Mouse (Mus musculus): ENCODE measurements around the gene Crls1. TPM values are rescaled to one million over a fixed set of nuclear protein-coding genes. Genes with fewer than 3 reads are reported as not detected.

Gene Crls1
- polyA plus RNA-seq, 1 experiment from 2014 or later, result 10.5 TPM

- Histone ChIP-seq H3K27ac (no peak overlapping the region), H3K27me3 (no peaks in the 10 kb centered on the region), H3K36me3 (no peaks in the 10 kb centered on the region), H3K9me3 (no peaks in the 10 kb centered on the region), H3K4me1 (no peaks in the 10 kb centered on the region), H3K4me2 (no peak overlapping the region), H3K4me3 (no peak overlapping the region), H3K9ac (no peak overlapping the region)
- WGBS, result 83% methylated on average over 5 of the region's 5 CpGs
- ATAC-seq (ENCODE audit: insufficient number of reproducible peaks, insufficient read depth, low FRiP score, low TSS enrichment, low read depth), result no peak
Measured at GRCm38 (mm10) chr2:132893826-132894225, 47.4 kb downstream of the Crls1 start.

GRCm38 (mm10) chr2:132898211-132898610 is 51.7 kb downstream of the Crls1 start:
- H3K4me3 ChIP-seq, result no peak overlapping the region
- 49% methylated on average over 1 of the region's 1 CpGs for WGBS
- H3K9ac ChIP-seq, result no peak overlapping the region
- no peak for ATAC-seq (ENCODE audit: insufficient number of reproducible peaks, insufficient read depth, low FRiP score, low TSS enrichment, low read depth)
- no peaks in the 10 kb centered on the region for H3K36me3 ChIP-seq
- no peak overlapping the region for H3K4me2 ChIP-seq
- no peak overlapping the region for H3K27ac ChIP-seq
- no peaks in the 10 kb centered on the region for H3K27me3 ChIP-seq
- H3K4me1 ChIP-seq, result no peaks in the 10 kb centered on the region
- H3K9me3 ChIP-seq, result no peaks in the 10 kb centered on the region

GRCm38 (mm10) chr2:132900596-132900995 is 54.1 kb downstream of the Crls1 start:
- Histone ChIP-seq H3K27ac (no peak overlapping the region), H3K9ac (no peak overlapping the region), H3K4me1 (no peaks in the 10 kb centered on the region), H3K4me2 (no peak overlapping the region), H3K4me3 (no peak overlapping the region), H3K27me3 (no peaks in the 10 kb centered on the region), H3K9me3 (no peaks in the 10 kb centered on the region), H3K36me3 (no peaks in the 10 kb centered on the region)
- no peak for ATAC-seq (ENCODE audit: insufficient number of reproducible peaks, insufficient read depth, low FRiP score, low TSS enrichment, low read depth)
- WGBS, result 82% methylated on average over 1 of the region's 1 CpGs

- Histone ChIP-seq H3K27me3 (no peaks in the 10 kb centered on the region), H3K4me2 (no peak overlapping the region), H3K27ac (no peak overlapping the region), H3K9ac (no peak overlapping the region), H3K36me3 (no peaks in the 10 kb centered on the region), H3K9me3 (no peaks in the 10 kb centered on the region), H3K4me1 (no peaks in the 10 kb centered on the region), H3K4me3 (no peak overlapping the region)
- 80% methylated on average over 4 of the region's 4 CpGs for WGBS
- ATAC-seq (ENCODE audit: insufficient number of reproducible peaks, insufficient read depth, low FRiP score, low TSS enrichment, low read depth), result no peak
Measured at GRCm38 (mm10) chr2:132901636-132902035, 55.2 kb downstream of the Crls1 start.

GRCm38 (mm10) chr2:132902056-132902455 is 55.6 kb downstream of the Crls1 start:
- no peak overlapping the region for H3K4me3 ChIP-seq
- ATAC-seq (ENCODE audit: insufficient number of reproducible peaks, insufficient read depth, low FRiP score, low TSS enrichment, low read depth), result no peak
- WGBS, result 81% methylated on average over 3 of the region's 4 CpGs
- no peaks in the 10 kb centered on the region for H3K9me3 ChIP-seq
- H3K27me3 ChIP-seq, result no peaks in the 10 kb centered on the region
- no peaks in the 10 kb centered on the region for H3K36me3 ChIP-seq
- H3K27ac ChIP-seq, result no peak overlapping the region
- H3K4me1 ChIP-seq, result no peaks in the 10 kb centered on the region
- H3K9ac ChIP-seq, result no peak overlapping the region
- no peak overlapping the region for H3K4me2 ChIP-seq

GRCm38 (mm10) chr2:132903498-132903897 is 57.0 kb downstream of the Crls1 start:
- Histone ChIP-seq H3K4me2 (no peak overlapping the region), H3K4me3 (no peak overlapping the region), H3K27ac (no peak overlapping the region), H3K36me3 (no peaks in the 10 kb centered on the region), H3K4me1 (no peaks in the 10 kb centered on the region), H3K9me3 (no peaks in the 10 kb centered on the region), H3K9ac (no peak overlapping the region), H3K27me3 (0 out of 2 replicates have a peak, but pooled peaks cover 2% of the 10 kb centered on the region)
- ATAC-seq (ENCODE audit: insufficient number of reproducible peaks, insufficient read depth, low FRiP score, low TSS enrichment, low read depth), result 0 out of 2 replicates have a peak, but pooled peaks have one; percentile 43
- 38% methylated on average over 3 of the region's 3 CpGs for WGBS

- no peak overlapping the region for H3K4me2 ChIP-seq
- no peaks in the 10 kb centered on the region for H3K4me1 ChIP-seq
- no peak overlapping the region for H3K9ac ChIP-seq
- no peak overlapping the region for H3K4me3 ChIP-seq
- no peak for ATAC-seq (ENCODE audit: insufficient number of reproducible peaks, insufficient read depth, low FRiP score, low TSS enrichment, low read depth)
- H3K27me3 ChIP-seq, result 0 out of 2 replicates have a peak, but pooled peaks cover 2% of the 10 kb centered on the region
- H3K9me3 ChIP-seq, result no peaks in the 10 kb centered on the region
- no peak overlapping the region for H3K27ac ChIP-seq
- no peaks in the 10 kb centered on the region for H3K36me3 ChIP-seq
- WGBS, result 62% methylated on average over 2 of the region's 2 CpGs
Measured at GRCm38 (mm10) chr2:132904961-132905360, 58.5 kb downstream of the Crls1 start.

- Histone ChIP-seq H3K36me3 (no peaks in the 10 kb centered on the region), H3K27ac (no peak overlapping the region), H3K4me3 (no peak overlapping the region), H3K9me3 (no peaks in the 10 kb centered on the region), H3K27me3 (0 out of 2 replicates have a peak, but pooled peaks cover 2% of the 10 kb centered on the region), H3K4me1 (no peaks in the 10 kb centered on the region), H3K4me2 (no peak overlapping the region), H3K9ac (no peak overlapping the region)
- no peak for ATAC-seq (ENCODE audit: insufficient number of reproducible peaks, insufficient read depth, low FRiP score, low TSS enrichment, low read depth)
- WGBS, result 35% methylated on average over 8 of the region's 8 CpGs
Measured at GRCm38 (mm10) chr2:132906763-132907162, 60.3 kb downstream of the Crls1 start.

- no peak for ATAC-seq (ENCODE audit: insufficient number of reproducible peaks, insufficient read depth, low FRiP score, low TSS enrichment, low read depth)
- H3K9me3 ChIP-seq, result no peaks in the 10 kb centered on the region
- H3K27ac ChIP-seq, result no peak overlapping the region
- 82% methylated on average over 1 of the region's 1 CpGs for WGBS
- no peaks in the 10 kb centered on the region for H3K36me3 ChIP-seq
- no peaks in the 10 kb centered on the region for H3K4me1 ChIP-seq
- no peak overlapping the region for H3K4me2 ChIP-seq
- no peak overlapping the region for H3K9ac ChIP-seq
- H3K27me3 ChIP-seq, result no peaks in the 10 kb centered on the region
- H3K4me3 ChIP-seq, result no peak overlapping the region
Measured at GRCm38 (mm10) chr2:132914785-132915184, 68.3 kb downstream of the Crls1 start.

Other genes starting within 250 kb of the Crls1 start
- gene Shld1, start 159.7 kb upstream of the Crls1 start, polyA plus RNA-seq (2015; fragmentation: Nextera tagmentation; extraction: Ambion mirVana), result 15.0 and 16.5 TPM in 2 replicates
- gene Chgb, start 65.4 kb upstream of the Crls1 start, polyA plus RNA-seq (2015; fragmentation: Nextera tagmentation; extraction: Ambion mirVana), result 1.3 TPM in 2 replicates
- 35.9 and 45.1 TPM in 2 replicates for gene Trmt6, start 30.6 kb upstream of the Crls1 start, polyA plus RNA-seq (2015; fragmentation: Nextera tagmentation; extraction: Ambion mirVana)
- 15.0 and 18.9 TPM in 2 replicates for gene Mcm8, start 30.5 kb upstream of the Crls1 start, polyA plus RNA-seq (2015; fragmentation: Nextera tagmentation; extraction: Ambion mirVana)
- gene Lrrn4, start 34.2 kb downstream of the Crls1 start, polyA plus RNA-seq (2015; fragmentation: Nextera tagmentation; extraction: Ambion mirVana), result 0.22 and 0.32 TPM in 2 replicates
- 24.9 and 27.0 TPM in 2 replicates for gene Fermt1, start 99.2 kb downstream of the Crls1 start, polyA plus RNA-seq (2015; fragmentation: Nextera tagmentation; extraction: Ambion mirVana)

Measured in embryonic facial prominence, embryonic 13.5 days (tissue).